Mouse (Mus musculus) fibroblast of lung, adult 2 months (primary cell): ENCODE measurements around the gene Fkbpl.

Source experiments
- DNase-seq: peaks from one replicate; pipeline ENCODE4 v3.0.0-alpha.2; 2011; ENCODE audit warnings: low read depth

The Fkbpl gene

DNA sequence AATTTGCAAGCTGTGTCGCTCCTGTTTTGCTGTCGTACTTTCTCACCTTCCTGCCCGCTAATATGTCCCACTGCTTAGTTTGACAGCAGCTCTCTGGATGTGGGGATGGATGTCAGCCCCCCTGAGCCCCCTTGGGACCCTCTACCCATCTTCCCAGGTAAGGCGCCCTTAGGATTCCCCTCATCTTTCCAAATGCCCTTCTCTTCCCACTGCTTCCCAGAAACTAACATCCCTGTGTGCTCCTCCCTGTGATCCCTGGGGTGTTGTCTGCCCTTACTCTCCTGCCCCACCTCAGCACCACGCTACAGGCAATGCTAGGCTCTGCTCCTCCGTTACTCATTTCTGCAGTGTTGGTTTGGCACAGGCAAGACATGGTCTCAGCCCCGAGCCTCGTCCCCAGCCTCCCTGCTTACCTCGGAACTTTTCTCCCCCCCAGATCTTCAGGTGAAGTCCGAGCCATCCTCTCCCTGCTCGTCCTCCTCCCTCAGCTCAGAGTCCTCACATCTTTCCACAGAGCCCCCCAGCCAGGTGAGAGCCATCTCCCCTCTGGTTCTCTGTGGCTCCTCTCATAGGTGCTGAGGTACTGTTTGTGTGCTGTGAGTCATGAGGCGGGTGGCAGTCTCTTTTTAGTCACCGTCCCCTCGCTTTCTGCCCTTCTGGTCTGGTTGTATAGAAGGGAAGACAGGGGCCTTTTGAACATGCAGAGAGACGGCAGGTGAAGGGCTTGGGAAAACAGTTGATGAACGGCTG, 3.8 kb downstream of the Fkbpl start:
- no peak for DNase-seq

DNA sequence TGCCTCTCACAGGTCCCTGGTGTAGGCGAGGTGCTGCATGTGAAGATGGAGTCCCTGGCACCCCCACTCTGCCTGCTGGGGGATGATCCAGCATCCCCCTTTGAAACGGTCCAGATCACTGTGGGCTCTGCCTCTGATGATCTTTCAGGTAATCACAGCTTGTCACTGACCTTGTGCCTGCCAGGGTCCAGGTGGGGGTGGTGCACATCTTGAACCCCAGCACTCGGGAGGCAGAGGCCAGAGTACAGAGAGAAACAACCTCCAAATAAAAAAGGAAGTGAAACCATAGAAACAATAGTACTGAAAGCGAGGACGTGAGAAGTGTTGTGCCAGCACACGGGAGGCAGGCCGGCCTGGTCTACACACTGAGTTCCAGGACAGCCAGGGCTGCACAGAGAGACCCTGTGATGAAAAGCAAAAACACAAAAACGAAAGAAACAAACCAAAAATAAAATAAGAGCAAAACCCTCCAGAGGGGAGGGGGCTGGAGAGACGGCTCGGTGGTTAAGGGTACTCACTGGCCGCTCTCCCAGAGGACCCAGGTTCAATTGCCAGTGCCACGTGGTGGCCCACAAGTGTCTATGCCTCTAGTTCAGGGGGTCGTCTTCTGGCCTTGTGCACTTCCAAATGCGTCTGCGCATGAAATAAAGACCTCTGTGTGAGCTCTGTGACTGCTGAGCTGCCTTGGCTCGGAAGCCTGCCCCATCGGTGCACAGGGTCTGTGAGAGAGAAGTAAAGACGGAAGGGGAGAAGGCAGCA, 4.7 kb downstream of the Fkbpl start:
- no peak for DNase-seq

DNA sequence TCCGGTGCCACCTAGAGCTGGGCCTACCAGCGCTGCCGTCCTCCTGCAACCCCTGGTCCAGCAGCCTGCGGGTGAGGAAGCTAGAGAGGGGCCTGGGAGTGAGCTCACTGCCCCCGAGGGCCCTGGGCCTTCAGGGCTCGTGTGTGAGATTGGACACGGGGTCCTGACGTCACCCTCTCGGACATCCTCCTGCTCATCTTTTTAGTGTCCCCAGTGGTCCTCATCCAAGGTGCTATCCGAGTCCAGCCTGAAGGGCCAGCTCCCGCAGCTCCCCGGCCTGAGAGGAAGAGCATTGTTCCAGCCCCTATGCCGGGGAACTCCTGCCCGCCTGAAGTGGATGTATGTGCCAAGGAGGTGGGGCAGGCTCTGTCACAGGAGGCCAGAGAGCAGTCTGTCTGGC, 6.2 kb downstream of the Fkbpl start:
- no peak for DNase-seq

DNA sequence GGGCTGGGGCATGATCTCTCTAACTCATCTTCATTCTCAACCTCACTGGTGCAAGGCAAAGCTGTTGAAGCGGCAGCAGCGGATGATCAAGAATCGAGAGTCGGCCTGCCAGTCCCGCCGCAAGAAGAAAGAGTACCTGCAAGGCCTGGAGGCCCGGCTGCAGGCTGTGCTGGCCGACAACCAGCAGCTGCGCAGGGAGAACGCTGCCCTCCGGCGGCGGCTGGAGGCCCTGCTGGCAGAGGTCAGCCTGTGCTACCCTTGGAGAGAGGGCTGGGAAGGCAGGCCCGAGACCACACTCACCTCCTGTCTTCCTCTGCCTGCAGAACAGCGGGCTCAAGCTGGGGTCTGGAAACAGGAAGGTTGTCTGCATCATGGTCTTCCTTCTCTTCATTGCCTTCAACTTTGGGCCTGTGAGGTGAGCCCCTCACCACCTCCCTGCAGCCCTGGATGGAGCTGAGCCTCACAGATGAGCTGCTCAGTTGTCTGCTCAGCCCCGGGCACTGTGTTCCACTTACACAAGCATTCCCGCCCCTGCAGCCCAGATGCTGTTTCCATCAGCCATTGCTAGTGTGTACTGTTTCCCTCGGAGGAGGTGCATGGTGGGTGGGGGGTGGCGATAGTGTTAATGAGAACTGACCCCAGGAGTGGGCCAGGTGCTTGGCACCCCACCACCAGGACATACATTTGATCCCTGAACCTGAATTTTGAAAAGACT, 7.1 kb downstream of the Fkbpl start:
- no peak for DNase-seq

DNA sequence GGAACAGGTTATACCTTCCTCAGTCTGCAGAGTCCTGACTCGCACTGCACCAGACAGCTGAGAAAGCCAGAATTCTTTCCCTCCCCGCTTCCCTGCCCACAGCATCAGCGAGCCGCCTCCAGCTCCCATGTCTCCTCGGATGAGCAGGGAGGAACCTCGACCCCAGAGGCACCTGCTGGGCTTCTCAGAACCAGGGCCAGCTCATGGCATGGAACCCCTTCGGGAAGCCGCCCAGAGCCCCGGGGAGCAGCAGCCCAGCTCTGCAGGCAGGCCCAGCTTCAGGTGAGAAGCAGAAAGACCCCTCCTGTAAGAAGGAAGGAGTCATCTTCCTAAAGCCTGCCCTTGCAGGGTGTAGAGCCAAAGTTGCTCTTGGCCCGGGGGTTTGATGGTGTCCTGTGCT, 8.0 kb downstream of the Fkbpl start:
- no peak for DNase-seq

DNA sequence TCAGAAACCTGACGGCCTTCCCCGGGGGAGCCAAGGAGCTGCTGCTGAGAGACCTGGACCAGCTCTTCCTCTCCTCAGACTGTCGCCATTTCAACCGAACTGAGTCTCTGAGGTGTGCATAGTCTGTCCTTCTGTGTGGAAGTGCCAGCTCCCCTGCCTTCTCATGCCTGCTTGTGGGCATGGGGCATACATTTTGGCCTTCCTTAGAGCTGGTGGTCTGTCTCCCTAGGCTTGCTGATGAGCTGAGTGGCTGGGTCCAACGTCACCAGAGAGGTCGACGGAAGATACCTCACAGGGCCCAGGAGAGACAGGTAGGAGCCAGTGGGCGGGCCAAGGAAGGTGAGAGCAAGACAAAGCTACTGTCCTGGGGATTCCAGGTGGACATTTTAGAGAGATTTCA, 8.4 kb downstream of the Fkbpl start:
- DNase-seq: no peak

DNA sequence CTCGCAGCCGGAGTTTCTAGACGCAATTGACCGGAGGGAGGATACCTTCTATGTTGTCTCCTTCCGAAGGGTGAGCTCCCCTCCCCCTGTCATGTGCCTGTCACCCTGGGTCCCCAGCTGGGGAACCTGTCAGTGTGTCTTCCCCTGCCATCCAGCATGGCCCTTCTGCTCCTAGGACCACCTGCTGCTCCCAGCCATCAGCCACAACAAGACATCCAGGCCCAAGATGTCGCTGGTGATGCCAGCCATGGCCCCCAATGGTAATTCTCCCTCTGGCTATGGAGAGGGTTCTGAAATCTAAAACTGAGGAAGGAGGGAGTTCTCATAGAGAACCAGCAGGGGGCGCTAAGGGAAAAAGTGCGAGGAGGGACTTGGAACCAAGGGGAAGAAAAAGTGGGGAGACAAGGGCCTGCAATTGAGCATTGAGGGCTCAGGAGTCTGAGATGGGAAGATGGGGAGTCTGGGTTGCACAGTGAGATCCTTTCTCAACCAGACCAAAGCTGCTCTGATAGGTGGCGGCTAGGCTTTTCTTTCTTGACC, 9.3 kb downstream of the Fkbpl start:
- DNase-seq: no peak

DNA sequence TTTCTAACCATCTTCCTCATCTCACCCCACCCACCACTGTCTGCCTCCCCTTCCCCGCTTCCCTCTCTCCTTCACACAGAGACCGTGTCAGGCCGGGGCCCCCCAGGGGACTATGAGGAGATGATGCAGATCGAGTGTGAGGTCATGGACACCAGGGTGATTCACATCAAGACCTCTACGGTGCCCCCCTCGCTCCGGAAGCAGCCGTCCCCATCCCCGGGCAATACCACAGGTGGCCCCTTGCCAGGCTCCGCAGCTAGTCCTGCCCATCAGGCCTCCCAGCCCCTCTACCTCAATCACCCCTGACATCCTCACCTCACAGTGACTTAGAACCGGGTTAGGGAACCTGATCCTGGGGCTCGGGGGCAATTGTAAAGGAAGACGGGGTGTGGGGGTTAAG, 9.8 kb downstream of the Fkbpl start:
- DNase-seq: no peak

DNA sequence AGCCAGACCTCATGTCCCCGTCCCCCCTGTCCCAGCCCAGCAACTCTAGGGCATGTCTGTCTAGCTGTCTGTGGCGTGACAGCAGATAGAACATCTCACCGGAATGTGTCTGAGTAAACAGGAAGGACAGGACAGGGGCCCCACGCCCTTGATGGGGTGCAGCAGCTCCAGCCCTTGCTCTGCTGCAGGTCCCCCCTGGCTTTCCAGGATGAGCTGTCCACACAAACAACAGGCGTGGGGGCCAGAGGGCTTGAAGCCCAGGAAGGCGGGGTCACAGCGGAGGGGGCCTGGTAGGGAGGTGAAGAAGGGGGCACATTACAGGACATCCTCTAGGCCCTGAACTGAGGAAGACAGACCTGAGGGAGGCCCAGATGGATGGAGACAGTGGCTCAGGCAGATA, 10.6 kb downstream of the Fkbpl start:
- no peak for DNase-seq

DNA sequence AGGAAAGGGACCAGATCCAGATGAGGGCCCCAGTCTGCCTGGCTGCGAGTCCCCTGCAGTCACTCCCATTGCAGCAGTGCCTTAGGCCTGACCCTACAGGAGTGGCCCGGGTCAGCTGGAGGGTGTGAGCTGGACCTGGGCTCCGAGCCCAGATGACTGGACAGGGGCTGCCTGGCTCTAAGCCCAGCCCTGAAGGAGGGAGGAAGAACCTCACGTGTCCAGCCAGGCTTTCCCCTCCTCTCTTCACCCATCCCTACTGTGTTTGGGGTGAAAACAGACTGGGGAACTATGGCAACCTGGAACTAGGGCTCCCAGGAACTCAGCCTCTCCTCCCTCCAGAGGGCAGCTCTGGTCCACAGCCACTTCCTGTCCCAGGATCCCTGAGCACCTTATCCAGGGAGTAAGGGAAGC, 11.0 kb downstream of the Fkbpl start:
- DNase-seq: peak; percentile 93

DNA sequence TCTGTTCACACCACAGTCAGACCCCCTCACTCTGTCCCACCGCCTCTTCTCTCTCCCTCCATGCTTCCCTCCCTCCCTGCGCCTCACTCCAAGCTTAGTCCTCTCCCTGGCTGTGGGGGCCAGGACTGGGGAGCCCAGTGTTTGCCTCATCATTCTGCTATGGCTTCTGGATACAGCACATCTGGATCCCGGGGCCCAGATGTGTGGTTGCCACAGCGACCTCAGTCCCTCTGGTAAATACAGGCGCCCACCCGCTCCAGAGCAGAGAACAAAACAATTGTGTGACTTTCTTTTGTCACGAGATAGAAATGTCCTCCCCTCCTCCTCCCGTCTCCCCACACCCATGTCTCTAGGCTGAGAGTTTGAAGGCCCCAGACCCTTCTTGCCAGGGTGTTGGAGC, 12.1 kb downstream of the Fkbpl start:
- DNase-seq: no peak

DNA sequence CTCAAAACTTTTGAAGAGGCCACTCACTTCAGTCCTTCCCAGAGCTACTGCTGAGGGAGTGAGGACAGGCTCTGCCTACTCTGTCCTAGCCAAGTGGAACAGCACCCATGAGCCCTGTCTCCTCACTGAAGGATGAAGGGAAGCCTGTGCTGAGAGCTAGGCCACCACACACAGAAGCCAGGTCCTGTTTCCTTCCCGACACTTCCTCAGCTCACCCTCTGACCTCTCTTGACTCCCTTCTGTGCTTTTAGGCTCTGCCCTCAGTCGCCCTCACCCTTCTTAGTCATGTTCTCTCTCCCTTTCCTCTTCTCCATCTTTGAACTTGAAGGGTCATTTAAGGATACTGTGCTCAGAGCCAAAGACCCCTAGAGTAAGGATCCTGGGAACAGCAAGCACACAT, 12.7 kb downstream of the Fkbpl start:
- DNase-seq: no peak

DNA sequence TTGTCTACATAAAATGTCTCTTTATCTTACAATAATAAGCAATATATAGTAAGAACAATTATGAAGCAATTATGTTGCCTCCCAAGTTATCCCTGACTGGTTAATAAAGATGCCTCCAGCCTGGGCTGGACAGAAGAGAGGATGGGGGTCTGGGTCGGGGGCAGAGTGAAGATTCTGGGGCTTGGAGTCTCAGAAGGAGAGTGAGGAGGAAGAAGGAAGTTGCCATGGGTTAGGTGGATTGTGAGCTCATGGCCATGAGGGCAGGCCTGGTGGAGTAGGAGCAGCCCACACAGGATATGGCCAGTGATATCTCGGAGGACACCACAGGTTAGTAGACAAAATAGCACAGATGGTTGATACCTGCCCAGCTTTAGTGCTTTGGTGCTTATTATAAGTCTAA, 13.6 kb downstream of the Fkbpl start:
- no peak for DNase-seq

DNA sequence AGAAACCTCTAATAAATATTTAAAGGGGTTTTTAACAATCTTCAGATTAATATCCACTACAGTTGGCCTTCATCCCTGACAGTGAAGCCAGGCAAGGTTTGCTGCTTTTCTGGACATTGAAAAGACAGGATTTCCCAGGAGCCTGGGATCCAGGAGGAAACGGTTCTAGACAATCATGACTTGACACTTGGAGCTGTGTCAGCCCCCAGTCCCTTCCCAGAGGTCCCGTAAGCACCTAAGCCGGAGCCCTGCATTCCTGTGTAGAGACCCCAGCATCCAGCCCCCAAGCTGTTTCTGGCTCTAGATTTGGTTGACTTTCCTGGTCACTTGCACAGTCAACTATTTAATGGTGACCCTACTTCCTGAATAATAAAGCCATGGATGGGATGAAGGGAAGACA, 14.0 kb downstream of the Fkbpl start:
- DNase-seq: no peak

DNA sequence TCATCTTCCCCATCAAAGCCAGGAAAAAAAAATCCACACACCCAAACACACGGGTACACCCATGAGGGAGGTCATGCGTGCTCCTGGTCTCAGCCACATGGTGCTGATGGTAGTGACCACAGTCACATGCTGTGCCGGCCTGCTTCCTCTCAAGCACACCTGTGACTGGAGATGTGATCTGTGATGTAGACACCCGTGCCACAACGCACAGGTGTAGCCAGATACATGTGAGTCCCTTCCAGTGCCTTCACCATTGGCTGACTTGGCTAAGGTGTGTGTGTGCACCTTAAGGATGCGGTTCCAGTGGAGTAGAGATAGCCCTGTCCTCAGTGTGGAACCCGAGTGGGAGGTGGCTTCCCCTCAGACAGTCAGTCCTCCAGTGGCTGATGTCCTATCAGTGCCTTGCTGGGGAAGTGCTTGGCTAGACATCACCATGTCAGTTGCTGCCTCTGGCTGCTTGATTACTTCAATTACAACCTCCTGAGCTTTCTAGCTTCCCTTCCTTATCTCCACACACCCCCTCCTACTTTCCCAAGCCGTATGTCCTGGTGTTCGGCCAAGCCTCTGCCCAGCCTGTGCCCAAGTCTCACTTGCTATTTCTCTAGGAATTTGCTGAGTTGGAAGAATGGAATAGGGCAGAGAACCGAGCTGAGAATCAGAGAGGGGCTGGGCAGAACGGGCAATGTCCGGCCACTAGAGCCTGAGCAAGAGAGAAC, 14.8 kb downstream of the Fkbpl start:
- no peak for DNase-seq

DNA sequence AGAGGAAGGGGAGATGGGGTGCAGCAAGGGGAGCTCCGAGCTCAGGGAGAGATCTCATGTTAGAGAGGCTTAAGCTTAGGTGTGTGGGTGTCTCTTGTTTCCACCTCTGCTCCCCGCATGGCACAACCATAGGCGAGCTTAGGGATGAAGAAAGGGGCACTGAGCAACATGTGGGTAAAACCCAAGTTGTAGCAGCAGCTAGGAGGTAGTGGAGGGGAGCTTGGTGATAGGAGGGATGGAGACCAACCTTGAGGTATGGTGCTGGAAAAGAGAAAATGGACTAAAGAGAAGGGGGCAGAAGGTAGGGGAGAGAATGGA, 15.3 kb downstream of the Fkbpl start:
- no peak for DNase-seq

DNA sequence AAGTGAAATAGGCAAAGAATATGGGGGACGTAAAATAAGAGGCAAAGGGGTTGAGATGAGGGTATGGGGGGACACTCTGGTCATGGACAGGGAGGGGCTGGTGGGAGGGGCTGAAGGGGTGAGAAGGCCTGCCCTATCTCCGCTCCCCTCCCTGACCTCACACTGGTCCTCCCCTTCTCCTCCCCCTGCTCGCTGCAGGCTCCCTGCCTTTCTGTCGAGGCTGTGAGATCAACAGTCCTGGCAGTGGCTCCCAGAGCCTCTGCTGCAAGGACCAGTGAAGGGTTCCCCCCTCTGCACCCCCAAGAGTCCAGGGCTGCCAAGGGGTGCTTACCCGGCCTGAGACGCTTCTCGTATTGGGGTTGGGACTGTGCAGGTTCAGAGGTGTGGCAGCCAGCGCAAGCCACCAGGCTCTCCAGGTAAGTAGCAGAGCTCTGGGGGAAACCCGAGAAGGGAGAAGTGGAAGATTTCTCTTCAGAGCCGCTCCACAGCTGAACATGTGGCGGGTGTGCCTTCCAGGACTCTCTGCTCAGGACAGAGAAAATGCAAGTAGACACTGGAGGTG, 15.8 kb downstream of the Fkbpl start:
- no peak for DNase-seq

DNA sequence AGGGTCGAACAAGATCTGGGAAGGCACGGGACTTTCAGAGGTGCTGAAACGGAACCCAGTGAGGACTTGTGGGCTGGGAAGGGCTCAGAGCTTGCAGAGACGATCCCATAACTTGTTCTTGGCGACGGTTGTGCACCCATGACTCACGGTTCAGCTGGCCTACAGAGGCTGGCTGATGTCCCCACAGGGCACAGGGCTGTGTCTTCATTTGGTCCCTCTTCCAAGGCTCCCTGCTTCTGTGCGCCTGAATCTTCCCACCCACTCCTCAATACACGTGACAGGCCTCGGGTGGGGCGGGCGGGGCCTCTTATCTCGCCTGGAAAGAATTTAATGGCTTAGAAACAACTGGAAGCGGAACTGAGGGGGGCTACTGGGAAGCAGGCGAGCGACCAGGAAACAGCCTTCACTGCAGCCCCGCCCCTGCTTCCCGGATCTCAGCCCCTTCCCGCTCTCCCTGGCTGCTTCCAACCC, 16.6 kb downstream of the Fkbpl start:
- no peak for DNase-seq

DNA sequence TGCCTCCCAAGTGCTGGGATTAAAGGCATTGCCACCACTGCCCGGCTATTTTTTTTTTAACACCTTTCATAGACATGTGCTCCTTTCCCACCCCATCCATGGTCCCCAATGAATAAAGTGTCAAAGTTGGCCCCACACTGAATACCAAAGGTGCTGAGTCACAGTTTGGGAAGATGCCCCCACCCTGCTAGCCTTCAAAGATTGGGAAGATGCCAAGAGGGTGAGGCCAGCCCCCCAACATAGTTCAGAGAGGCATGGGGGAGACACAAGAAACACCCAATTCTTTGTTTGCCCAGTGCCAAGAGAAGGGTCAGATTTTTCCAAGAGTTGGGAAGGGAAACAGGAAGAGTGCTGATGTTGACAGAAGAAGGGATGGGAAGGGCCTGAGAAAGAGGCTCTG, 17.9 kb downstream of the Fkbpl start:
- DNase-seq: no peak

DNA sequence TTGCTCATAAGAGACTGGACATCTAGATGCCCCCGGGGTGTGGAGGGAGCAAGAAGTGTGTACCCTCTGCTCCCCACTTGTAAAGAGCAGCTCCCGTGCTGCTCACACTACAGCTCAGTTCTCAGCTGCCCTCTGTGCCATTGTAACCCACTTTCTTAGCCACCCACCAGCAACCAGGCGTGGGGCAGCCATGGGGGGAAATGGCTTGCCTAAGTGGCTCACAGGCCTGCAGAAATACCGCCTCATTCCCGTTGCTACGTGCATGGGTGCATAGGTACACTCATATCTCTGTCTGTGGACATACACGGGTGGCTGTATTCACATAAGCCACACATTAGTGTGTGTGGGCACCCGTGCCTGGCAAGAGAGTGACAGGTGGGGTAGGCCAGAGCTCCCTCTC, 18.4 kb downstream of the Fkbpl start:
- DNase-seq: no peak

DNA sequence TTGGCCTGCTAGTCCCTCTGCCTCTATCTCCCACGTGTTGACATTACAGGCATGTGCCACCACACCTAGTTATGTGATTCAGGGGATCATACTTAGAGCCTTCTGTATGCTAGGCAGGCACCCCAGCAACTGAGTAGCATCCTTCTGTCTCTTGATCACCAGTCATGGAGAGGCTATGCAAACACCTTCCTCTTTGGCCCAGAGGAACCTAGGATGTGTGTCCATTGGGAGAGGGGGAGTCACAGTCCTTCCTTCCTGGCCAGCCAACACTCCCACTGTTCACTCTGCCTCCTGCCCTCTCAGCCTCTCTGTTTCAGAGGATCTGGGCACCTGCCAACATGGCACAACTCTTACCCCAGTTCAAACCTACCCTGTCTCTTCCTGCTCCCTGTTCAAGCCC, 19.0 kb downstream of the Fkbpl start:
- DNase-seq: no peak

DNA sequence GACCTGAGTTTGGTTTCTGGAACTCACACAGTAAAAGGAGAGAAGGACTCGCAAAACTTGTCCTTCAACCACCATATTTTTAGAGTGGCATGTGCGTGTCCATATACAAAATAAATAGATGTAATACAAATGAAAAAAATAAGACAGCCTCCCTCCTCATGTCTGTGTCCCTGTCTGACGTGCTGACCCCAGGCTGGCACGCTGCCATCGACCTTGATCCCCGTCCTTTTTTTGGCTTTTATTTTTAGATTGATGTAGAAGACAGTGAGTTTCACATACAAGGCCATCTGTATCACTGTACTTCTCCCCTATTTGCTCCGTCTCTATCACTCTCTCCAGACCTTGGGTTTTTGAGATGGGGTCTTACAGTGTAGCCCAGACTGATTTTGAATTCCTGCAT, 19.9 kb downstream of the Fkbpl start:
- DNase-seq: no peak
